Mouse (Mus musculus) erythroblast, adult 5-6 weeks (primary cell): ENCODE results near the gene Edc3. TPM values are rescaled to one million over a fixed set of nuclear protein-coding genes. Genes with fewer than 3 reads are reported as not detected.
"Not testable (repeated sequence)": the region's sequence is repeated elsewhere in the genome, so short reads cannot be mapped to it uniquely, and the experiment has no call there.

ENCODE experiments used
- ATAC-seq: replicated peaks from 2 replicates; pipeline ENCODE4 v1.8.0; 2016; ENCODE audit warnings: moderate number of reproducible peaks, mild to moderate bottlenecking, moderate TSS enrichment, inconsistent platforms; ENCODE audit not compliant: poor library complexity, low FRiP score, severe bottlenecking
- total RNA-seq, 2 experiments: library from RNA; stranded (forward) in 1 of 2; stranded (reverse) in 1 of 2; fragments of 150-400 nt in 1 of 2; fragments of 200-764, 138-1000 nt in 1 of 2; gene quantifications; 2 replicates each; pipeline versions ENCODE4 v1.2.3 to v1.2.4; 2015 to 2017; ENCODE audit warnings: low replicate concordance in 2 of 2

Edc3 gene
- total RNA-seq, 2 experiments from 2014 or later = 1.5 to 3.3 TPM

GRCm38 (mm10) chr9:57697380-57697779, 11.0 kb upstream of the Edc3 start:
- ATAC-seq = no peak

- ATAC-seq = no peak
These were observed 9.7 kb upstream of the Edc3 start for GRCm38 (mm10) chr9:57698466-57699150.

- no peak for ATAC-seq
These were observed 1.8 kb upstream of the Edc3 start for GRCm38 (mm10) chr9:57706496-57706895.

- ATAC-seq = peak; percentile 69
These were observed 457 bp downstream of the Edc3 start for GRCm38 (mm10) chr9:57708720-57709274.

- not testable (repeated sequence) for ATAC-seq
These were observed 1.9 kb downstream of the Edc3 start for GRCm38 (mm10) chr9:57710214-57710613.

- no peak for ATAC-seq
These were observed 3.9 kb downstream of the Edc3 start for GRCm38 (mm10) chr9:57712194-57712593.

- ATAC-seq = no peak
These were observed 10.1 kb downstream of the Edc3 start for GRCm38 (mm10) chr9:57718408-57718807.

GRCm38 (mm10) chr9:57720736-57721135, 12.4 kb downstream of the Edc3 start:
- ATAC-seq = no peak

GRCm38 (mm10) chr9:57722371-57722770, 14.0 kb downstream of the Edc3 start:
- ATAC-seq = no peak

- ATAC-seq = no peak
These were observed 15.0 kb downstream of the Edc3 start for GRCm38 (mm10) chr9:57723315-57723715.

- no peak for ATAC-seq
These were observed 15.5 kb downstream of the Edc3 start for GRCm38 (mm10) chr9:57723796-57724195.

- no peak for ATAC-seq
These were observed 16.4 kb downstream of the Edc3 start for GRCm38 (mm10) chr9:57724701-57725100.

- ATAC-seq = peak; percentile 80
These were observed 20.0 kb downstream of the Edc3 start for GRCm38 (mm10) chr9:57728312-57728711.

- no peak for ATAC-seq
These were observed 25.3 kb downstream of the Edc3 start for GRCm38 (mm10) chr9:57733606-57734005.

- ATAC-seq = no peak
These were observed 31.5 kb downstream of the Edc3 start for GRCm38 (mm10) chr9:57739863-57740262.

GRCm38 (mm10) chr9:57744462-57745091, 36.2 kb downstream of the Edc3 start:
- ATAC-seq = peak; percentile 82

GRCm38 (mm10) chr9:57747067-57747466, 38.7 kb downstream of the Edc3 start:
- no peak for ATAC-seq

- ATAC-seq = no peak
These were observed 39.8 kb downstream of the Edc3 start for GRCm38 (mm10) chr9:57748137-57748536.

GRCm38 (mm10) chr9:57748831-57749230, 40.5 kb downstream of the Edc3 start:
- ATAC-seq = no peak

GRCm38 (mm10) chr9:57750901-57751300, 42.6 kb downstream of the Edc3 start:
- no peak for ATAC-seq

GRCm38 (mm10) chr9:57757578-57757977, 49.2 kb downstream of the Edc3 start:
- ATAC-seq = peak; percentile 68
